Mouse (Mus musculus) olfactory bulb, adult 2 months (tissue): ENCODE results near the gene Gsk3a. TPM values are rescaled to one million over a fixed set of nuclear protein-coding genes. Genes with fewer than 3 reads are reported as not detected.

Experiments
- H3K27ac ChIP-seq: fragments of 200-500 bp; 2 replicates; pipeline ENCODE4 v1.5.1; 2012; ENCODE audit warnings: low read depth, low read length; ENCODE audit not compliant: insufficient read depth
- H3K4me1 ChIP-seq: fragments of 200-500 bp; 2 replicates; pipeline ENCODE4 v1.6.1; 2012; ENCODE audit warnings: low read length; ENCODE audit not compliant: control insufficient read depth, insufficient read depth
- H3K4me3 ChIP-seq: fragments of 200-500 bp; 2 replicates; pipeline ENCODE4 v1.5.1; 2012; ENCODE audit warnings: mild to moderate bottlenecking, low read depth, low read length, moderate library complexity; ENCODE audit not compliant: insufficient read depth
- CTCF ChIP-seq: fragments of 200-500 bp; IDR thresholded peaks from 2 replicates; pipeline ENCODE4 v1.5.1; 2012; ENCODE audit warnings: low read depth, mild to moderate bottlenecking, low read length, moderate library complexity; ENCODE audit not compliant: insufficient read depth
- POLR2A ChIP-seq: fragments of 200-500 bp; IDR thresholded peaks from 2 replicates; pipeline ENCODE4 v1.6.1; 2012; ENCODE audit warnings: mild to moderate bottlenecking, low read depth, low read length, moderate library complexity; ENCODE audit not compliant: insufficient read depth
- WGBS: fragments of 180-500 bp; shearing (Covaris S2); methylation state at CpG from one replicate; pipeline ENCODE4 v1.1.7; 2018; 5-methylcytosine and 5-hydroxymethylcytosine counted together
- polyA plus RNA-seq: library from polyadenylated mRNA; stranded (reverse); fragments of >200 nt; gene quantifications from 2 replicates; pipeline ENCODE4 v1.2.4, GENCODE M21; 2012; ENCODE audit warnings: low replicate concordance; ENCODE audit not compliant: missing spikeins, insufficient read depth, insufficient read length

Gsk3a gene
- polyA plus RNA-seq, 1 experiment = not detected

DNA sequence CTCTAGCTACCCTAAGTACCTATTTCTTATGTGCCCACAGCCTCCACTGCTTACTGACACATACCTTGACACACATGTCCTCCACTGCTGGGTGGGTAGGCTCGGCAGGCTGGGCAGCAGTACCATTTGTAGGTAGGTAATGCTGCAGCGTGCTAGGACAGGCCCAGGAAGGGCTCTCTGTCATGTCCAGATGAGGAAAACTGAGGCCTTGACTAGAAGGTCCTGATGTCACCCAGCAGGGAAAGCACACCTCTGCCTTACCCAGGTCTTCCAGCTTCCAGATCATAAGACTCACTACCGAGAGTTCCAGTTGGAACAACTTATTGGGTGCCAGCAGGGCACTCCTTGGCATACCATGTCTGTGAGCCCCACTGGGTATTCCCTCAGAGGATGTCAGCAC lies 37.3 kb upstream of the Gsk3a start:
- peaks cover 59% of the 10 kb centered on the region for H3K4me1 ChIP-seq
- H3K27ac ChIP-seq = peak overlapping the region; percentile 12; the same call in 1 of the 2 replicates
- H3K4me3 ChIP-seq = no peak overlapping the region
- TF ChIP-seq POLR2A (no peak), CTCF (no peak)
- 80% methylated on average over 3 of the region's 3 CpGs for WGBS

DNA sequence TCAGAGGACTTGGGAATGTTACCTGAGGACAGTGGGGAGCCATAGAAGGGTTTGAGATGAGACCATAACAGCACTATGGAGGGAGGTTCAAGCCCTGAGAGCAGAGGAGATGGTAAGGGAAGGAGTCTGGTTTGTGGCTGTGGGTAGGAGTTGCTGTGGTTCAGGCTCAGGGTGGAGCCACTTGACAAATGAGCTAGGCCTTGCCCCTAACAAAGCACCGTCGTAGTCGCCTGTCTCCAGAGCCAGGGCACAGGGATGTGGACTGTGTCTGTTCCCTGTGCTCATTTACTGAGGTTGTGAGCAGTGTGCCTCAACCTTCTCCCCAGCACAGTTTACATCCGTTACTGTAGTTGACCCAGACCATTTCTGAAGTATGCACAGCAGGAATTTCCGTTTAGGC lies 36.9 kb upstream of the Gsk3a start:
- peaks cover 59% of the 10 kb centered on the region for H3K4me1 ChIP-seq
- H3K4me3 ChIP-seq = no peak overlapping the region
- 31% methylated on average over 5 of the region's 5 CpGs for WGBS
- TF ChIP-seq POLR2A (no peak), CTCF (no peak)
- peak overlapping the region; percentile 12; the same call in 1 of the 2 replicates for H3K27ac ChIP-seq

DNA sequence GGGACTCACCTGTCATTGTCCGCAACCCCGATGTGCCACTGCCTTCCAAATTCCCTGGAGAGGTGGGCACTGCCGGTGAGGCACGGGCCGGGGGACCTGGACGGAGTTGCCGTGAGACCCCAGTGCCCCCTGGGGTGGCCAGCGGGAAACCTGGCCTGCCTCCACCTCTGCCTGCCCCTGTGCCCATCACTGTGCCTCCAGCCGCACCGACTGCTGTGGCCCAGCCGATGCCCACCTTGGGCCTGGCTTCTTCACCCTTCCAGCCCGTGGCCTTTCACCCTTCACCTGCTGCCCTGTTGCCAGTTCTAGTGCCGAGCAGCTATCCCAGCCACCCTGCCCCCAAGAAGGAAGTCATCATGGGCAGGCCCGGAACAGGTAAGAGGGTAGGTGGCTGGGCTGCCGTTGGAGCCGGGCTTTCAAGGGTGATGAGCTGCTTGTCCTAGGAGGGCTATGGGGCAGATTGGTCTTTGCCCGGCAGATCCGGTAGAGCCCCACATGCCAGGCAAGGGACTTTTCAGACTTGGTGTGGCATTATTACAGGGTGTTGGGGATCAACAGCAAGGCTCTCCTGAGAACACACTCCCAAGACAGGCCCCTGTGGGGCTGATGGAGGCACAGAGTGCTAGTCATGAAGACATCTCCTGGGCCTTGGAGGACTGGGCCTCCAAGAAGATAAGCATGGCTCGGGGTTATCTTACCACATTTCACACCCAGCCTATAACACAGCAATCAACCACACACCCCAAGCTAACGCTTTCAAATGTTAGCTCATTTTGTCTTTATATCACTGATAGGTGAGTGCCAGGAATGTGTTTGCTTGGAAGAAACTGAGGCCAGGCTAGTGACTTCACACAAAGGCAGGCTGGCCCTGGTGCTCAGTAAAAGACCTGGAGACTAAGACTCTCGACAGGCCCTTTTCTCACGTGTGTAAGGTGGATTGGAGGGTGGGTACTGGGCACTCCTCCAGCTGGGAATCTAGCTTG lies 35.9 kb upstream of the Gsk3a start:
- H3K27ac ChIP-seq = no peak overlapping the region
- H3K4me1 ChIP-seq = peaks cover 63% of the 10 kb centered on the region
- H3K4me3 ChIP-seq = no peak overlapping the region
- 86% methylated on average over 22 of the region's 22 CpGs for WGBS
- TF ChIP-seq CTCF = no peak
- no peak for TF ChIP-seq POLR2A

DNA sequence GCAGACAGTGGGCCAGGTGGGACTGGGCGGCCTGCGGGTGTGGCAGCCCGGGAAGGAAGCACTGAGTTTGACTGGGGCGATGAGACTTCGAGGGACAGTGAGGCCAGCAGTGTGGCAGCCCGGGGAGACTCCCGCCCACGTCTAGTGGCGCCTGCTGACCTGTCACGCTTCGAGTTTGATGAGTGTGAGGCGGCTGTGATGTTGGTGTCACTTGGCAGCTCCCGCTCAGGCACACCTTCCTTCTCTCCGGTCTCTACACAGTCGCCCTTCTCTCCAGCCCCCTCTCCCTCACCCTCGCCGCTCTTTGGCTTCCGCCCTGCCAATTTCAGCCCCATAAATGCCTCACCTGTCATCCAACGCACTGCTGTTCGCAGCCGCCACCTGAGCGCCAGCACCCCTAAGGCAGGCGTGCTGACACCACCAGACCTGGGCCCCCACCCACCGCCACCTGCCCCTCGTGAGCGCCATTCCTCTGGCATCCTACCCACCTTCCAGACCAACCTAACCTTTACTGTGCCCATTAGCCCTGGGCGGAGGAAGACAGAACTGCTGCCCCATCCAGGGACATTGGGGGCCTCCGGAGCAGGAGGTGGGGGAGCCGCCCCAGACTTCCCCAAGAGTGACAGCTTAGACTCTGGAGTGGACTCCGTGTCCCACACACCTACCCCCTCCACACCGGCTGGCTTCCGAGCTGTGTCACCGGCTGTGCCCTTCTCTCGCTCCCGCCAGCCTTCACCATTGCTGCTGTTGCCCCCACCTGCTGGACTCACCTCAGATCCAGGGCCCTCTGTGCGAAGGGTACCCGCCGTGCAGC lies 35.0 kb upstream of the Gsk3a start:
- WGBS = 87% methylated on average over 38 of the region's 38 CpGs
- H3K4me3 ChIP-seq = no peak overlapping the region
- no peak overlapping the region for H3K27ac ChIP-seq
- H3K4me1 ChIP-seq = peaks cover 63% of the 10 kb centered on the region
- TF ChIP-seq CTCF = no peak

DNA sequence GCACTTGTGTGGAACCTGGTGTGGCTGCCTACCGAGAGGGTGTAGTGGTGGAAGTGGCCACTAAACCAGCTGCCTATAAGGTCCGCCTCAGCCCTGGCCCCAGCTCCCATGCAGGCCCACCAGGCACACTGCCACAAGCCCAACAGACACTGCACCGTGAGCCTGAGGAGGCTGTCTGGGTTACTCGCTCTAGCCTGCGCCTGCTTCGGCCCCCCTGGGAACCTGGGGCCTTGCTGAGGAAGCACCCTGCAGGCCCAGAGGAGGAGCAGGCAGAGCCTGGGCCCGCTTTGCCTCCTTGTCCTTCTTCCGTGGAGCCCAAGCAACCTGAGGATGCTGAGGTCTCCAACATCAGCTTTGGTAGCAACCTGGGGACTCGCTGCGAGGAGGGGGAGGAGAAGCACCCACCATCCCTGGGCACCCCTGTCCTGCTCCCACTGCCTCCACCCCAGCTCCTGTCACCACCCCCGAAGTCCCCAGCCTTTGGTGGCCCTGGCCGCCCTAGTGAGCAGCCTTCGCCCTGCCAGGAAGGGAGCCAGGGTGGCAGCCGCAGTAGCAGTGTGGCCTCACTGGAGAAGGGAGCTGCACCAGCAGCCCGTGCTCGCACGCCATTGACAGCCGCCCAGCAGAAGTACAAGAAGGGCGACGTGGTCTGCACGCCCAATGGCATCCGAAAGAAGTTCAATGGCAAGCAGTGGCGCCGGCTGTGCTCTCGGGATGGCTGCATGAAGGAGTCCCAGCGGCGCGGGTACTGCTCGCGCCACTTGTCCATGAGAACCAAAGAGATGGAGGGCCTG lies 34.2 kb upstream of the Gsk3a start:
- no peak overlapping the region for H3K27ac ChIP-seq
- TF ChIP-seq POLR2A (no peak), CTCF (no peak)
- no peak overlapping the region for H3K4me3 ChIP-seq
- 91% methylated on average over 30 of the region's 30 CpGs for WGBS
- H3K4me1 ChIP-seq = peaks cover 64% of the 10 kb centered on the region

DNA sequence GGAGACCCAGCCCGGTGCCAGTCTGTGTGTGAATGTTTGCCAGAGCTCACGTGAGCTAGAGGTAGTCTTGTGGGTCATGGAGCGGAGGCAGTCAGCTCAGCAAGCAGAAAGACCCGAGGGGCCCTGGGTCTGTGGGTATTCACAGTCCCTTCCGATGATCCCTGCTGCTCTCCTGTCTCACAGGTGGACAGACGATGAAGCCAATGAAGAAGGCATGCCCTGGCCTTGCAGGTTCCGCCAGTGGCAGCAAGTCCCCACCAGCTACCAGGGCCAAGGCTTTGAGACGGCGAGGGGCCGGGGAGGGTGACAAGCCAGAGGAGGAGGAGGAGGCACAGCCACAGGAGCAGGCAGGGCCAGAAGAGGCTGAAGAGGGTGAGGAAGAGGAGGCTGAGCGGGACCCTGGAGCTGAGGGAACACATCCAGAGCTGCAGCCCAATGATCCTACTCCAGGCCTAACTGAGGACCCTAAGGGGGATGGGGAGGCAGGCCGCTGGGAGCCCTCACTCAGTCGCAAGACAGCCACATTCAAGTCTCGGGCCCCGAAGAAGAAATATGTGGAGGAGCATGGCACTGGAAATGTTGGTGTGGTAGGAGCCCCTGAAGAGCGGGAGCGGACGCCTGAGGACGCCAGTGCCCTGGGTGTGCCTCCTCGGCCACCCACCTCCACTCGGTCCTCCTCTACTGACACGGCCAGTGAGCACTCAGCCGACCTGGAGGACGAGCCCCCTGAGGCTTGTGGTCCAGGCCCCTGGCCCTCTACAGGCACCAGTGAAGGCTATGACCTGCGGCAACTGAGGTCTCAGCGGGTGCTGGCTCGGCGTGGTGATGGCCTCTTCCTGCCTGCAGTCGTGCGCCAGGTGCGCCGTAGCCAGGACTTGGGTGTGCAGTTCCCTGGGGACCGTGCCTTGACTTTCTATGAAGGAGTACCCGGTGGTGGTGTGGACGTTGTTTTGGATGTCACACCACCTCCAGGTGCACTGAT lies 33.3 kb upstream of the Gsk3a start:
- no peak overlapping the region for H3K27ac ChIP-seq
- peaks cover 60% of the 10 kb centered on the region for H3K4me1 ChIP-seq
- no peak for TF ChIP-seq POLR2A
- TF ChIP-seq CTCF = no peak
- WGBS = 86% methylated on average over 35 of the region's 35 CpGs
- no peak overlapping the region for H3K4me3 ChIP-seq

DNA sequence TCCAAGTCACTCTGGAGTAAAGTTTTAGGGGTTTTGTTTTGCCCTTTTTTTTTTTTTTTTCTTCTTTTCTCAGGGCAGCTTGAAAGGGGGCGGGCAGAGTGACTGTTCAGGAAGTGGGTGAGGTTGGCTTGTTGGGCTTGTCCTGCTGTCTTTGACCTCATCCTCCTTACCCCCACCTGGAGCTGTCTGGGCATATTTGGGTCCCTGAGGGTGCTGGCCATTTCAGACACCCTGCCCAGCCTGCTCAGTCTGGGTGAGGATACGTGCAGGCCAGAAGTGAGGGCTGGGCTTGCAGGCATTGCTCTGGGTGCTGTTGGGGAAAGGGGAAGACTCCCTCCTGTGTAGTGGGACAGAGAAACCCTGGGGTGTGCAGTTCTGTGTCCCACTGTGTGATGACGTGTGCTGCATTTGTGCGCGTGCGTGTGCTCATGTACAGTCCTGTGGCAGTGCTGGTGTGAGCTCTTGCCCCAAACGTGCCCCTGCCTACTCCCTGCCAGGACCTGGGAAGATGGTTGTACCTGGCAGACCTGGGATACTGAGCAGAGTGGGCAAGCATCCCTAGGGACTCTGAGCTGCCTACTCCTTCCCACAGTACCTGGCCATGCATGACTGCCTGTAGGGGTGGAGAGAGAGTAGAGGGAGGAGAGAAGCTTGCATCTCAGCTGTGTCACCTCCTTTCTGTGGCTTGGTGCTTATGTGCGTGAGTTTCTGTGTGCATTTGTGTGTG lies 32.1 kb upstream of the Gsk3a start:
- Histone ChIP-seq H3K4me1 (peaks cover 52% of the 10 kb centered on the region), H3K27ac (no peak overlapping the region), H3K4me3 (peak overlapping the region; percentile 17; the same call in 1 of the 2 replicates)
- TF ChIP-seq CTCF = no peak
- no peak for TF ChIP-seq POLR2A
- 52% methylated on average over 8 of the region's 8 CpGs for WGBS
